Mouse (Mus musculus): Measurements from ENCODE around the gene Gstt1. TPM values are rescaled to one million over a fixed set of nuclear protein-coding genes. Genes with fewer than 3 reads are reported as not detected.
A peak's percentile ranks its signal among the peaks of the same experiment; 100 is the strongest.
"Not testable (repeated sequence)": the region's sequence is repeated elsewhere in the genome, so short reads cannot be mapped to it uniquely, and the experiment has no call there.

Gstt1 gene
- 9.2 and 9.8 TPM in 2 replicates for polyA plus RNA-seq (2016; fragmentation: Nextera tagmentation; extraction: Ambion mirVana)

GRCm38 (mm10) chr10:75798176-75798696, at the start of gene Gstt1:
Gene Gstt1 (minus strand): TSS chr10:75798584.
- 3% methylated on average over 18 of the region's 18 CpGs for WGBS

GRCm38 (mm10) chr10:75845306-75845930, 47.0 kb upstream of the Gstt1 start:
- Histone ChIP-seq H3K4me2 (no peak overlapping the region), H3K27me3 (no peaks in the 10 kb centered on the region), H3K4me1 (replicated peaks) (no peaks in the 10 kb centered on the region), H3K9ac (replicated peaks) (no peak overlapping the region), H3K27ac (no peak overlapping the region), H3K4me3 (replicated peaks) (no peak overlapping the region), H3K9me3 (no peaks in the 10 kb centered on the region), H3K36me3 (no peaks in the 10 kb centered on the region)
- no peak for ATAC-seq (ENCODE audit: insufficient number of reproducible peaks, insufficient read depth, low FRiP score, low TSS enrichment, low read depth)
- 72% methylated on average over 6 of the region's 6 CpGs for WGBS

More at GRCm38 (mm10) chr10:75798176-75798696, at the start of gene Gstt1:
- H3K9me3 ChIP-seq = no peaks in the 10 kb centered on the region
- peak within 1 kb of the TSS; percentile 56 for H3K9ac ChIP-seq (replicated peaks)
- H3K4me2 ChIP-seq = peak within 1 kb of the TSS; percentile 70
- H3K27ac ChIP-seq = no peak within 1 kb of the TSS
- H3K4me3 ChIP-seq (replicated peaks) = peak within 1 kb of the TSS; percentile 44
- peaks cover 12% of the 10 kb centered on the region for H3K27me3 ChIP-seq
- peaks cover 19% of the 10 kb centered on the region for H3K4me1 ChIP-seq (replicated peaks)
- no peaks in the 10 kb centered on the region for H3K36me3 ChIP-seq
- no peak for ATAC-seq (ENCODE audit: insufficient number of reproducible peaks, insufficient read depth, low FRiP score, low TSS enrichment, low read depth)

- 58% methylated on average over 1 of the region's 1 CpGs for WGBS
- H3K27me3 ChIP-seq = no peaks in the 10 kb centered on the region
- no peak for ATAC-seq (ENCODE audit: insufficient number of reproducible peaks, insufficient read depth, low FRiP score, low TSS enrichment, low read depth)
- no peak overlapping the region for H3K27ac ChIP-seq
- no peaks in the 10 kb centered on the region for H3K36me3 ChIP-seq
- H3K9ac ChIP-seq (replicated peaks) = no peak overlapping the region
- H3K9me3 ChIP-seq = no peaks in the 10 kb centered on the region
- H3K4me2 ChIP-seq = no peak overlapping the region
- no peak overlapping the region for H3K4me3 ChIP-seq (replicated peaks)
- H3K4me1 ChIP-seq (replicated peaks) = no peaks in the 10 kb centered on the region
Observed at GRCm38 (mm10) chr10:75844800-75845199, 46.4 kb upstream of the Gstt1 start.

GRCm38 (mm10) chr10:75843898-75844297, 45.5 kb upstream of the Gstt1 start:
- not testable (repeated sequence) for H3K9ac ChIP-seq (replicated peaks); H3K4me2 ChIP-seq; H3K36me3 ChIP-seq; H3K9me3 ChIP-seq; H3K4me3 ChIP-seq (replicated peaks); ATAC-seq (ENCODE audit: insufficient number of reproducible peaks, insufficient read depth, low FRiP score, low TSS enrichment, low read depth); H3K4me1 ChIP-seq (replicated peaks); H3K27ac ChIP-seq; H3K27me3 ChIP-seq
- WGBS = 83% methylated on average over 6 of the region's 6 CpGs

GRCm38 (mm10) chr10:75839092-75839491, 40.7 kb upstream of the Gstt1 start:
- Histone ChIP-seq H3K4me2 (no peak overlapping the region), H3K9me3 (no peaks in the 10 kb centered on the region), H3K4me1 (replicated peaks) (peaks cover 30% of the 10 kb centered on the region), H3K27me3 (peaks cover 6% of the 10 kb centered on the region), H3K27ac (no peak overlapping the region), H3K4me3 (replicated peaks) (no peak overlapping the region), H3K36me3 (no peaks in the 10 kb centered on the region), H3K9ac (replicated peaks) (no peak overlapping the region)
- 84% methylated on average over 10 of the region's 10 CpGs for WGBS
- ATAC-seq (ENCODE audit: insufficient number of reproducible peaks, insufficient read depth, low FRiP score, low TSS enrichment, low read depth) = no peak

- peak within 1 kb of the TSS; percentile 40 for H3K4me3 ChIP-seq (replicated peaks)
- H3K36me3 ChIP-seq = no peaks in the 10 kb centered on the region
- H3K9me3 ChIP-seq = no peaks in the 10 kb centered on the region
- peaks cover 22% of the 10 kb centered on the region for H3K27me3 ChIP-seq
- under 1% methylated on average over 21 of the region's 21 CpGs for WGBS
- peak within 1 kb of the TSS; percentile 61 for H3K4me2 ChIP-seq
- peak; percentile 86 for ATAC-seq (ENCODE audit: insufficient number of reproducible peaks, insufficient read depth, low FRiP score, low TSS enrichment, low read depth)
- H3K27ac ChIP-seq = peak within 1 kb of the TSS; percentile 89
- H3K9ac ChIP-seq (replicated peaks) = peak within 1 kb of the TSS; percentile 44; the same call in 1 of the 2 replicates
- H3K4me1 ChIP-seq (replicated peaks) = peaks cover 39% of the 10 kb centered on the region
Observed at GRCm38 (mm10) chr10:75837248-75837759, 38.9 kb upstream of the Gstt1 start, which contains the start of gene Gstt2. Gene Gstt2 (minus strand): TSS chr10:75837424.

- Histone ChIP-seq H3K27ac (no peak overlapping the region), H3K4me3 (replicated peaks) (peak overlapping the region; percentile 25), H3K9ac (replicated peaks) (no peak overlapping the region), H3K27me3 (peaks cover 24% of the 10 kb centered on the region), H3K4me1 (replicated peaks) (peaks cover 39% of the 10 kb centered on the region), H3K4me2 (peak overlapping the region; percentile 69), H3K36me3 (no peaks in the 10 kb centered on the region), H3K9me3 (no peaks in the 10 kb centered on the region)
- no peak for ATAC-seq (ENCODE audit: insufficient number of reproducible peaks, insufficient read depth, low FRiP score, low TSS enrichment, low read depth)
- 37% methylated on average over 8 of the region's 10 CpGs for WGBS
Observed at GRCm38 (mm10) chr10:75835761-75836531, 37.6 kb upstream of the Gstt1 start.

- Histone ChIP-seq H3K27me3 (peaks cover 24% of the 10 kb centered on the region), H3K9ac (replicated peaks) (no peak overlapping the region), H3K36me3 (no peaks in the 10 kb centered on the region), H3K4me2 (peak overlapping the region; percentile 69), H3K4me3 (replicated peaks) (peak overlapping the region; percentile 25), H3K4me1 (replicated peaks) (peaks cover 39% of the 10 kb centered on the region), H3K9me3 (no peaks in the 10 kb centered on the region), H3K27ac (no peak overlapping the region)
- ATAC-seq (ENCODE audit: insufficient number of reproducible peaks, insufficient read depth, low FRiP score, low TSS enrichment, low read depth) = no peak
- 0% methylated on average over 10 of the region's 10 CpGs for WGBS
Observed at GRCm38 (mm10) chr10:75835307-75835706, 36.9 kb upstream of the Gstt1 start.

- no peaks in the 10 kb centered on the region for H3K9me3 ChIP-seq
- 0 out of 2 replicates have a peak overlapping the region, but pooled peaks have one; percentile 19 for H3K27ac ChIP-seq
- ATAC-seq (ENCODE audit: insufficient number of reproducible peaks, insufficient read depth, low FRiP score, low TSS enrichment, low read depth) = no peak
- H3K4me1 ChIP-seq (replicated peaks) = peaks cover 39% of the 10 kb centered on the region
- peak overlapping the region; percentile 42 for H3K4me3 ChIP-seq (replicated peaks)
- H3K4me2 ChIP-seq = peak overlapping the region; percentile 69
- WGBS = 10% methylated on average over 9 of the region's 9 CpGs
- peaks cover 24% of the 10 kb centered on the region for H3K27me3 ChIP-seq
- no peaks in the 10 kb centered on the region for H3K36me3 ChIP-seq
- H3K9ac ChIP-seq (replicated peaks) = peak overlapping the region; percentile 51
Observed at GRCm38 (mm10) chr10:75834721-75835120, 36.3 kb upstream of the Gstt1 start.

GRCm38 (mm10) chr10:75834250-75834649, 35.9 kb upstream of the Gstt1 start:
- under 1% methylated on average over 21 of the region's 21 CpGs for WGBS
- Histone ChIP-seq H3K4me1 (replicated peaks) (peaks cover 39% of the 10 kb centered on the region), H3K27ac (0 out of 2 replicates have a peak overlapping the region, but pooled peaks have one; percentile 19), H3K4me3 (replicated peaks) (peak overlapping the region; percentile 42), H3K36me3 (no peaks in the 10 kb centered on the region), H3K9me3 (no peaks in the 10 kb centered on the region), H3K9ac (replicated peaks) (peak overlapping the region; percentile 51), H3K27me3 (peaks cover 24% of the 10 kb centered on the region), H3K4me2 (peak overlapping the region; percentile 69)
- ATAC-seq (ENCODE audit: insufficient number of reproducible peaks, insufficient read depth, low FRiP score, low TSS enrichment, low read depth) = no peak; the same call in 1 of the 2 replicates
